Mouse (Mus musculus): Measurements from ENCODE around the gene Klhl40.

The Klhl40 gene

GRCm38 (mm10) chr9:121778066-121778624, 738 bp downstream of the Klhl40 start:
- no peak for DNase-seq (ENCODE audit: low spot score in 2 of 2)

DNA sequence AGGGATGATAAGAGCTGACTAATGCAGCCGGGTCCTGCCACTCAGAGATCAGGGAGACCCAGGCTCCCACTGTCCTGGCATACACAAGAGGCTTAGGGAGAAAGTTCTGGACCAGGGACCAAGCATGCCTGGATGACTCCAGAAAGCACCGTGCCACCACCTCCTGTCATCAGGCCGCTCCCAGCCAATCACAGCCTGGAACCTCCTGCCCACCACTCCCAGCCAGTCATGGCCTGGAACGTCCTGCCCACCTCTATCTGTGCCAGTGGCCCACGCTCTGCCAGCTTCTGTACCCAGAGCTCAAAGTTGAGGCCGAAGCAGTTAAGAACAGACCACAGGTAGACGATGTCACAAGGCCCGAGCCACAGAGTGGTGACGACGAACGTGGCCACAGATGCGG, 7.4 kb downstream of the Klhl40 start:
- no peak for DNase-seq (ENCODE audit: low spot score in 2 of 2)

GRCm38 (mm10) chr9:121785261-121785660, 7.9 kb downstream of the Klhl40 start:
- DNase-seq (ENCODE audit: low spot score in 2 of 2) = no peak

DNA sequence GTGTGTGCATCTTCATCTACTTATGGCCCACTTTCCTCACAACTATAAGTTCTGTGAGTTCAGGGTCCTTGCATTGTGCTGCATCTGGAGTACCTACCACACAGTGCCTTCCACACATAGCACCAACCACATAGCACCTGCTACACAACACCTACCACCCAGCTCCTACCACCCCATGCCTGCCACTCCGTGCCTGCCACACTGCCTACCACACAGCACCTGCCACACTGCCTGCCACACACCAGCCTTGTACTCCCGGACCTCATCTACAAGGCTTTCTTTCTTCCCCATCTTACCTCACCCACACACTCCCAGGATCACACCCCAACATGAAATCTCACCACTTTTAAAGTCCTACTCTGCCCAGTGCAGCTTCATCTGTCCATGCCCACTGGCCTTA, 9.0 kb downstream of the Klhl40 start:
- no peak for DNase-seq (ENCODE audit: low spot score in 2 of 2)

- no peak for DNase-seq (ENCODE audit: low spot score in 2 of 2)
Observed at GRCm38 (mm10) chr9:121791206-121791605, 13.8 kb downstream of the Klhl40 start.

- no peak for DNase-seq (ENCODE audit: low spot score in 2 of 2)
Observed at GRCm38 (mm10) chr9:121791757-121792521, 14.5 kb downstream of the Klhl40 start, which contains the start of gene Hhatl. TSS of gene Hhatl (minus strand) at chr9:121792507.

GRCm38 (mm10) chr9:121794972-121795539, 17.6 kb downstream of the Klhl40 start:
- no peak for DNase-seq (ENCODE audit: low spot score in 2 of 2)

- DNase-seq (ENCODE audit: low spot score in 2 of 2) = no peak
Observed at GRCm38 (mm10) chr9:121797722-121798121, 20.3 kb downstream of the Klhl40 start.

DNA sequence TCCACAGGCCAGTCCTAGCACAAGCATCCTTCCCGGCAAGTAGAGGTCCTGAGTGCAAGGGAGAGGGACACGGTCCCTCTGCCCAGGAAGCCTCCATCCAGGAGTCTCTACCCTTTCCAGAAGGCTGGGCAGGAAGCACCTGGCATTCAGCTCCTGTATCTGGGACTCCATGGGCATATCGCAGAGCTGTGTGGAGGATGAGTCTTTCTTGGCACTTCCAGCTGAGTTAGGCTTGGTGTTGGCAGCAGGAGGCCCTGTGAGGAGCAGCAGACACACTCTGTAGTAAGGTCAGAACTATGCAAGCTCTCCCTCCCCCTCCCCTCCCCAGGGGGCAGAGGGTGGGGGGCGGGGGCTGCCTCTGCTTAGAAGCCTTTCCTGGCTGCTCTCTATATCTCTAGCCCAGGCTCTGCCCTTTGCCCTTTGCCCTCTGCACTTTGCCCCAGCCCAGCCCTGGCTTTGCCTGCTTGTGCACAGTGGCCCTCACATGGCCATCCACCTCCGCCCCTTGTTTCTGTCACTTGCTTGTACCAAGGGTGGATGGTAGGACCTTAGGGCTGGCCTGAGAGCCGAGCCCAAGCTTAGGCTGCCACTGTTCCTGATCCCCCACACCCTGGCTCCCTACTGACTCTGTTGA, 21.6 kb downstream of the Klhl40 start:
- DNase-seq (ENCODE audit: low spot score in 2 of 2) = no peak

GRCm38 (mm10) chr9:121802747-121803146, 25.3 kb downstream of the Klhl40 start:
- DNase-seq (ENCODE audit: low spot score in 2 of 2) = no peak

DNA sequence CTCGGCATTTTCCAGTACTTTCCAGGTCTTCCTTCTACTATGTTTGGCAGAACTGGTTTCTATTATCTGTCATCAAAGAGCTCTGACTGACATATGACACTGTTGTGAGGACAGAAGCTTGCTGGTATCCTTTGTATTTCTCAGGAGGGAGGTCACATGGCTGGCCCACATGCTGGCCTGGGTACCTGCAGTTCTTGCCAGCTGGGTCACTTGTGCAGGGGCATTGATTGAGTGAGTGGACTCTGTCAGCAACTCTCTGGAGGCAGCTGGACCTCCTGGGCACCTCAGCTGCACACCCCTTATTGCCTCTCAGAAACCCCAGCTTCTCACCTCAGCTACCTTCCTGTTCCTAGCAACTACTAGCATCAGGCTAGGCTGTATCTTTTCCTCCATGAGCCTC, 30.1 kb downstream of the Klhl40 start:
- no peak for DNase-seq (ENCODE audit: low spot score in 2 of 2)

DNA sequence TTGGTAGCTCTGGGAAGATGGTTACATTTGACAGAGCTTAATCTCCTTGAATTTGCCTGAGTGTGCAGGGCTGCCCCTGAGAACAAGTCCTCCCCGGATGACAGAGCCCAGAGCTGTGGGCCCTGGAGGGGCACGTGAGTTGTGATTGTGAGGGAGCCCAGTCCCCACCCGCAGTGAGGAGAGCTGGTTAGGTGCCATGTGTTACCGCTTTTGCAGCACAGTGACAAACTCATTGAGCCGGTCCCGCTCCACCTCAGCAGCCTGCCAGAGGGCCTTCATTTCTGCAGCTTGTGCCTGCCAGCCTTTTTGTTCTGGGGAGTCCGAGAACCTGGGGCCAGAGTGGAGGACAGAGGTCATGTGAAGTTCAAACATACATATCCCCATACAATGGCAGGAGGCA, 30.5 kb downstream of the Klhl40 start:
- DNase-seq (ENCODE audit: low spot score in 2 of 2) = no peak

DNA sequence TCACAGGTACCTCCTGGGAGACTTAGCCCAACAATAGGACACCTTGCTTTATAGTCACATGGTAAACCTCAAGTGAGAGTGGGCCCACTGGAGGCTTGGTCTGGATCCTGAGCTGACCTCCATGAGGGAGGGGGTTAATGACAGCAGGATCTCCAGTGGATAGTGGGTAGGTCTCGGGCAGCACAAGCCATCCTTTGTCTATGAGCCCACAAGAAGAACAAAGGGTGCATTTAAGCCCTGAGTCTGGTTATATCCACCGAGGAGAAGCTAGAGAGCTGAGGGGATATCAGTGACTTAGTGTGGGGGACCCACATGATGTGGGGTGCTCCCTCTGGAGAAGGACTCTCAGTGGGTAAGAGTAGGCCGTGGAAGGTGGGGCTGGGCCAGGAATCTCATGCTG, 31.1 kb downstream of the Klhl40 start:
- DNase-seq (ENCODE audit: low spot score in 2 of 2) = no peak

DNA sequence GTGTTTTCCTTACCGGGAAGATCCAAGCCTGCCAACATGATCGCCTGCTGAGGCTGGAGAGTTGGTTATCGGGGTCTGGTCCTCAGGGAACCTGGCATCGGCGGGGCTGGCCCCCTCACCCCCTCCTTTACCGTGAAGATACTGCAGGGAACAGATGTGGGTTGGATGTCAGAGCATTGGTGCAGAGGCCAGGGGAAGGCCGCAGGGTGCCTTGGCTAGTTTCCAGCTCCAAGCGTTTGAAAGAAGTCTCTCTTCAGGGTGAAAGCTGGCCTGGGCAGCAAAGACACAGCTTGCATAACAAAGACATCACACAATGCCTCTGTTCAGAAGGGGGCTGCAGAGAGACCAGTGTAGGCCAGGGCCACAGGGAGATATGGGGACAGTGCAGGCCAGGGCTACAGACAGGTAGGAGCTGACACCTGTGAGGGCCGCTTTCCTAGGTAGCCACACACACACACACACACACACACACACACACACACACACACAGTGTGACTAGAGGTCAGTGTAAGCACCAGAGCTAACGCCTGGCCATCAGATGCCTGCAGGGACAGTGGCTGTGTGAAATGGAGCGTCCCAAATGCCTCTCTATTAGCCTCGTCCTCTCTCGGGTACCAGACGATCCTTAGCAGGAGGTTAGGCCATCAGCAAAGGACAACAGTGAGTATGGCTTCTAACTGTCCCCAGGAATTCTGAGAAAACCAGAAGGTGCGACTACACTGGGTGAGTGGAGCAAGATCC, 32.8 kb downstream of the Klhl40 start:
- no peak for DNase-seq (ENCODE audit: low spot score in 2 of 2)

GRCm38 (mm10) chr9:121815183-121815582, 37.8 kb downstream of the Klhl40 start:
- DNase-seq (ENCODE audit: low spot score in 2 of 2) = no peak

- no peak for DNase-seq (ENCODE audit: low spot score in 2 of 2)
Observed at GRCm38 (mm10) chr9:121819073-121819770, 41.8 kb downstream of the Klhl40 start.

DNA sequence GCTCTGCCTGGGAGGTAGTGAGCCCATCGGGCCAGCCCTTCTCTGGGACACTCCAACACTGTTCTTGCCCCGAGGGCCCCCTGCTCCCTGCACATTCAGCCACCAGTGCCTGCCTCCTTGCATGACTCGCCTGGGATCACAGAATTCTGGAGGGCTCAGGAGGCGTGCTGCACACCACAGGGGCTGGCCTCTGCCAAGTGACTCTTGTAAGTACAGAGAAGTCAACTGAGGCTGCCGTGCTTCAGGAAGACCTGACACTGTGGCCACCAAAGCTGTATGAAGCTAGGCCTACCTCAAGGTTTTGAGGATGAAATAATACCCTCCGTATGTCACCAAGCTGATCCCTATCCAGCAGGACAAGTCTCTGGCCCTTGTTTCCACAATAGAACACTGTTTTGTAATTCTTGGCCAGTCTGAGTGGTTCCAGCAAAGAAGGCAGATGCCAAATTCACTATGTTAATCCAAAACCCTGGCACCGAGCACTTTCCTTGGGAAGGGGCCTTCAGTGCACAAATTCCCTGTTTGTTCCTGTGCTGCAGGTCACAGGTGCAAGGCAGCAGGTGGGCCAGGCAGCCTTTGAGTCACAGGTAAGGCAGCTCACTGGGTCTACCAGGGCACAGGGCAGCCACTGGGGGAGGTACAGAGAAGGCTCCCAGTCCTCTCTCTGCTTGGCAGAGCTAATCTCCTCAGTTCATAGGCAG, 42.5 kb downstream of the Klhl40 start:
- no peak for DNase-seq (ENCODE audit: low spot score in 2 of 2)

GRCm38 (mm10) chr9:121820765-121821164, 43.4 kb downstream of the Klhl40 start:
- DNase-seq (ENCODE audit: low spot score in 2 of 2) = no peak

DNA sequence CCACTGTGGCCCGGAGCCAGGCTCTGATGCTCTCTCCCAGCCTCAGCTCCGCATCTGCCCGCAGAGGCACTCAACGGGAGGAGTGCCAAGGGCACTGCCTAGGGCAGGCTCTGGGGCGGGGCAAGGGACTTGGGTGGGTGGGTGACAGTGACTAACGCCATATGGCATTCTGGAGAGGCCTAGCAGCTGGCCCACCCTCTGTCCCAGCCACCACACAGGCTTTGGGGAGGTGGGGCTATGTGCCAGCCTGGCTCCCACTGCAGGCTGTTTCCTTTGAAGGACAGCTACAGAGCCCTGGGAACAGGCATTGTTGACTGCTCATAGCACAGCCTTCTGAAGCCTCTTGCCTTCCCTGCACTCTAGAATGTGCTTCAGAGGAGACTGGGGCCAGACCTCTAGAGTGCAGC, 45.2 kb downstream of the Klhl40 start:
- no peak for DNase-seq (ENCODE audit: low spot score in 2 of 2)

DNA sequence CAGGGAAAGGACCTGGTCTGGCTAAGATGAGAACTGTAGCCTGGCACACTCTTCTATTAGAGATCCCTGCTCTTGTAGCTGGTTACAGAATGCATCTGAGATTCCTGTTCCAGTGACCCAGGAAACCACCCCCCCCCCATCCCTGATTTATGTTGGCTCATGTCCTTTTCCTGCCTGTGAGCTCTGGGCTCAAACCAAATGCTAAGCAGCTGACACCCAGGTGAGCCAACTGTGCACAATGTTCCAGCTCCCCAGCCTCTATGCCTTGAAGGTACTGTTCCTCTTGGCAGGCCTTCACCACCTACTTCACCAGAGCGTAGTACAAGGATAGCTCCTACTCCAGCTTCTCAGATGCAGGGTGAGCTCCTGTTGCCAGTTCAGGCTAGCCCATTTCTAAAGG, 45.6 kb downstream of the Klhl40 start:
- no peak for DNase-seq (ENCODE audit: low spot score in 2 of 2)

- DNase-seq (ENCODE audit: low spot score in 2 of 2) = no peak
Observed at GRCm38 (mm10) chr9:121823991-121824390, 46.6 kb downstream of the Klhl40 start.
